Mouse (Mus musculus) monocyte, adult 2 months (primary cell): ENCODE data around the gene Serpina3a.
"Not testable (repeated sequence)": the region's sequence is repeated elsewhere in the genome, so short reads cannot be mapped to it uniquely, and the experiment has no call there.

Source experiments
- DNase-seq, 2 experiments: peaks; one replicate each; pipeline ENCODE4 v3.0.0; 2022; ENCODE audit warnings: low spot score in 2 of 2, low read depth in 1 of 2

The Serpina3a gene

DNA sequence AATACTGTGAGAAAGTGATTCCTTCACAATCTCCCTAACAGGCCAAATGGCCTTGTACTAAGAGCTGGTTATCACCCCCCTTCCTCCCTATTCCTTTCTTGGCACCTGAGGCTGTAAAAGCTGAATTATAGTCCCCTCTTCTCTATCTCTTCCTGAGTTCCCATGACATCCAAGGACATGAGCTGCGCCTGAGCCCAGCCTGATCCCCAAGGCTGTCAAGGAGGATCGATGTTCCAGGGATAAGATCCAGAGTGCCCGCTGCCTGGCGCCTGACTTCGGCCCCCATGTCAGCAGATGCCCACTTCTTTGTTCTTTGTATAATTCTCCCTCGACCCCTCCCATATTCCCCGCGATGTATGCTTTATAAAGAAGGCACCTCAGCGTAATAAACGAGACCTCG, at the start of gene Serpina3a:
Gene Serpina3a, plus strand, starts transcription at position 392 of the 400 bp plus-strand sequence.
- not testable (repeated sequence) for DNase-seq

- no peak for DNase-seq
These were observed 48.0 kb upstream of the Serpina3a start for GRCm38 (mm10) chr12:104064532-104064931.

DNA sequence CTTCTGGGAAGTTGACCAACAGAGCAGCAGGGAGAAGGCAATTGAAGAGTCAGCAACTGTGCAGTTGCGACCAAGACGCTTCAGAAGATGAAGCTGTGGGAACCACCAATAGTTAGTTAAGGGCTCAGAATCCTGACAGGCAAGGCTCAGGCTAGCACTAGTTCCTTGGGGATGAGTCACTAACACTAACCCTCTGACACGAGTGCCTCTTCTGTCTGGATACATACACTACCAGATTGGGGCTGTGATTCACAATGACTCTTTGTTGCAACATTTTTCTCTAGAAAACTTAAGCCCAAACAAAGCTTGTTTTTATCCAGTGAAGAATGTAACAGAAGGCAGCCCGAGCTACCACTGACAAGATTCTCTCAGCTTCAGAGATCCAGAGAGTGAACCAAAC, 47.5 kb upstream of the Serpina3a start:
- DNase-seq: no peak

DNA sequence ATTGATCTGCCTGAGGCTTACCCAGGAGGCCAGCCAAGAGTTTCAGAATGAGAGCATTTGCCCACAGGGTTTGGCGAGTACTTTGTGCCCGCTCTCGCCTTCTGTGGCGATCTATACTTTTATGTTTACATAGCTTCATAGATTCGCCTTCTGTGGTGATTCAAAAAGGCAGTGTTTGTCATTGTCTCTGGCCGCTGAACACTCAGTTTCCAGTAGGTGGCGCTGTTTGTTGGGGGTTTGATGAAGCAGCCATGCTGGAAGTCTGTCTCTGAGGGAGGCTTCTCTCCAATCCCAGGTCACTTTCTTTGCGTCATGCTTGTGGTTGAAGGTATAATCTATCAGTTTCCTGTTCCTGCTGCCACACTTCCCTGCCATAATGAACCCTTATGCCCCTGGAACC, 46.3 kb upstream of the Serpina3a start:
- peak; percentile 23 to 29 for DNase-seq

- no peak for DNase-seq
These were observed 45.0 kb upstream of the Serpina3a start for GRCm38 (mm10) chr12:104067549-104067948.

- DNase-seq: no peak
These were observed 42.9 kb upstream of the Serpina3a start for GRCm38 (mm10) chr12:104069620-104070019.

GRCm38 (mm10) chr12:104071708-104072107, 40.8 kb upstream of the Serpina3a start:
- DNase-seq: no peak

GRCm38 (mm10) chr12:104072286-104072685, 40.2 kb upstream of the Serpina3a start:
- no peak for DNase-seq

- DNase-seq: no peak
These were observed 22.4 kb upstream of the Serpina3a start for GRCm38 (mm10) chr12:104090119-104090518.

- no peak for DNase-seq
These were observed 21.2 kb upstream of the Serpina3a start for GRCm38 (mm10) chr12:104091303-104091702.

DNA sequence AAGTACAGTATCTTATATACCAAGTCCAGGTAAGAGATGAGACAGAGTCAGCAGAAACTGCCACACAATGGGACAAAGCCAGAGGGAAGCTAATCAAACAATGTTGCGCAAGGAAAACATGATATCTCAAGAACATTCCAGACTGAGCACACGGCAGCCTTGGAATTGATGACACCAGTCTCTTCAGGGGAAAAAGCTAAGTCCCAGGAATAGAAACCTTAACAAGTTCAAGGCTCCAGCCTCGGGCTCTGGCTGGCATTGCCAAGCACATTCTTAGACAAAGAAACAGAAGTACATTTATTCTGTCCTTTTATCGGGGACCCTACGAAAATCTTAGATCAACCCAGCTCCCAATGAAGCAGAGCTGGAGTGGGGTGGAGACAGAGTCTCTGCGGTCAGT, 11.8 kb upstream of the Serpina3a start, which contains the start of gene Serpina5:
Gene Serpina5, plus strand, starts transcription at position 346 of the 400 bp plus-strand sequence.
- no peak for DNase-seq

- no peak for DNase-seq
These were observed 6.7 kb upstream of the Serpina3a start for GRCm38 (mm10) chr12:104105847-104106246.

GRCm38 (mm10) chr12:104106919-104107318, 5.6 kb upstream of the Serpina3a start:
- DNase-seq: no peak

- no peak for DNase-seq
These were observed 4.0 kb upstream of the Serpina3a start for GRCm38 (mm10) chr12:104108507-104108906.

- DNase-seq: no peak
These were observed 2.5 kb downstream of the Serpina3a start for GRCm38 (mm10) chr12:104114921-104115579.

GRCm38 (mm10) chr12:104123097-104123496, 10.6 kb downstream of the Serpina3a start:
- DNase-seq: no peak

GRCm38 (mm10) chr12:104123996-104124395, 11.5 kb downstream of the Serpina3a start:
- DNase-seq: no peak

GRCm38 (mm10) chr12:104125021-104125560, 12.6 kb downstream of the Serpina3a start:
- DNase-seq: no peak

DNA sequence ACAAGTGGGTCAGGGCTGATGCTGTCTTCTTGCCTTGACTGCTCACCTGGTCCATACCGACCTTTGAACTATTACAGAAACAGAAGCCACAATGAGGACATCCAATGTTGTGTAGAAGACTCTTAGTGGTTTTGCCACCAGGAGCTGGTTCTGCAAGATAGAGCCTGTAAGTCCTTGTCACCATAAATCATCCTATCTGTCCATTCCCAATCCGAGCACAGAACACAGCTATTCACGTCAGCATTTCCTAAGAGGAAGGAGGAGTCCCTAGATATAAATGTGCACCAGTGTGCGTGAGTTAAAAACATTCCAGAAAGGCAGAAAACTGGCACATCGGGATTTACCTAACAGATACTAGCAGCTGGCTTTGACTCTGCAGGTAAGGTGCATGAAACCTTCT, 15.2 kb downstream of the Serpina3a start, which contains the start of gene Serpina3b:
Gene Serpina3b, plus strand, starts transcription at position 301 of the 400 bp plus-strand sequence.
- no peak for DNase-seq

DNA sequence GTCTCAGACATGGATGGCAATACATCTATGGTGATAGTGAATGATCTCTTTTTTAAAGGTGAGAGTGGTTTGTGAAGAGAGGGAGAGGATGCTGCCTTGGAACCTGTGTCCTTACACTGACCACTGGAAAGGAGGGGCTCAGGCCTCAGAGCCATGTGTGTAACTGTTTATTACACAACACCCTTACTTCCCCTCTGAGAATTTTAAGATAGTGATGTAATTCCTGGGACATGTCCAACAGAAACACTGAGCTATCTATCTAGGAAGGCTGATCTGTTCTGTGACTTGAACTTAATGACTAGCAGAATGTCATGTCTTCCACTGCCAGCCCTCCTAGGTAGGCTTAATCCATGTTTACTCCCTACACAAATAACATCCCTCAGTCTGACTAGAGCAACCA, 18.5 kb downstream of the Serpina3a start:
- DNase-seq: no peak

DNA sequence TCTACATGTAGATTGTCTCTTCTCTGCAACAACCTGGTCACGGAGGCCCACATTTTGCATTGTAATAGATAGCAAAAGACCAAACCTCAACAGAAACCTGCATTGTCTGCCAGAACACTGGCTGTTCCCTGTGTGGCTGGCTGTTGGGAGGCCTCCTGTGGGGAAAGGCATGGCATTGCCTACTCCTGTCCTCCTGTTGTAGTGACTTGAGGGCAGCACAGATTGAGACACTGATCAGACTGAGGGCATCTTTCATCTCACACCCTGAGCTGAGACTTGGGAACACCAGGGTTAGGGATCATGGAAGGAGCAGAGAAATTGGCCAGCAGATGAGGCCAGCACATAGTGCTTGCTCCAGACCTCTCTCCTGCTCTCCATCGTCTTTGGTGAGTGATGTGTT, 25.7 kb downstream of the Serpina3a start:
- no peak for DNase-seq

GRCm38 (mm10) chr12:104140543-104141103, 28.1 kb downstream of the Serpina3a start:
- no peak for DNase-seq
